Mouse (Mus musculus): ENCODE measurements at regions not wholly inside any gene's neighbourhood (a gene's known extent, or its start where the extent isn't known, plus 50 kb on each side); places are given as distances from the start of the nearest gene placed in this dataset.

DNA sequence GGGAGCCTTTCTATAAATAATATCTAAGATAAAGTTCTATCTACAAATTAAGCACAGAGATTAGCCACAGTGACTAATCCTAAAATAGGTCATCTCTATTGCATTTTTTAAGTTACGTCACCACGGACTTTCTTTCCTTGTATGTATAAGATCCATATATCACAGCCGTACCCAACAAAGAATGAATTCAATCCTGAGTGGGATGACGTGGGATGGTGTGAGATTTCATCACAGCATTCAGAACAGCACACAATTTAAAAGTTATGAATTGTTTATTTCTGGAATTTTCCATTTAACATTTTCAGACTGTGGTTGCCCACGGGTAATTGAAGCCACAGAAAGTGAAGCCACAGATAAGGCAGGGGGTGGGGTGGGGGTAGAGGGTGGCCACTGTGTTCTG is 129.0 kb upstream of the Dynlrb2 start:
- DNase-seq = no peak

DNA sequence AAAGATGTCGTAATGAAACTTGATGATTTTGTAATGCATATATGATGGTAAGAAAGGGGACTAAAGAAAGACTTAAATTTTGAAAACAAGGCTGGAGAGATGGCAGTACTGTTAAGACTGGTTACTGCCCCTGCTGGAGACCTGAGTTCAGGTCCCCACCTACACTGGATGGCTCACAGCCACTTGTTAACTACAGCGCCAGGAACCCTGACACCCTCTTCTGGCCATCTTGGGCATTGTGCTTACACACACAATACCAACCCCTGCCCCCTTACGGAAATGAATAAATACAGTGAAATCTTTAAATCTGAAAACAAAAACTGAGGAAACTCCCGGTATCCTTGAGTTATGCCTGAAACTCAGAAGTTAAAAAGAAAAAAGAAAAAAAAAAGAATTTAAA is 131.7 kb upstream of the Dynlrb2 start:
- peak; percentile 28 for DNase-seq

DNA sequence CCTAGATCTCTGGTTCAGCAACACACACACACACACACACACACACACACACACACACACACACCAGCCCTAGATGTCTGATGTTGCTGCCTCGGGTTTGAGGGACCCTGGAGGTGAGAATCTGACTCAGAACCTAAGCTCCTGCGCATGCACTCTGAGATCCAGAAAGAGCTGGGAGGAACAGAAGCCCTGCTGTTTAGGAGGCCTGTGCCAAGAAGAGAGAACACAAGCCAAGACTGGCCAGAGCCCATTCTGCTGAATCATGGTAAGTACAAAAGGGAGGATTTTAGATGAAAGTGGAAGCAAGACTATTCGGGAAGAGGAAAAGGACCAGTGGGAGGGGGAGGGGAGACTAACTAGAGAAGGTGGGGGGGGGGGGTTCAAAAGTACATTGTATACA is 132.2 kb upstream of the Dynlrb2 start:
- peak; percentile 88 for DNase-seq

DNA sequence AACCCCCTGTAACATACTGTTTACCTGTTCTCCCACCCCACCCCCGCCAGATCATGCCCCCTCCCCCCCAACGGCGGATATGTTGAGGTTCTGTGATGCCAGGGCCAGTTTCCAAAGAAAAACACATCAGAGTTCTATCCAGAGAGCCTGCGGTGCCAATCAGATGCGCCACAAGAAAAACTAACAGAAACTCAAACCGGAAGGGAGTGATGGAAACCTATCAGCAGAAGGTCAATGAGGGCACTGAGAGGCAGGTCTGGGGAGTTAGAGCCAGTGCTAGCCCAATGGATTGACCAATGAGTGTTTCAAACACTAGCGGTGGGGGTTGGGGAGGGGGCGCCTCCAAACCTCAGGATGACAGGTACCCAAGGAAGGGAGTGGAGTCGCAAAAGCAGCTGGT is 132.7 kb upstream of the Dynlrb2 start:
- peak; percentile 34 for DNase-seq

DNA sequence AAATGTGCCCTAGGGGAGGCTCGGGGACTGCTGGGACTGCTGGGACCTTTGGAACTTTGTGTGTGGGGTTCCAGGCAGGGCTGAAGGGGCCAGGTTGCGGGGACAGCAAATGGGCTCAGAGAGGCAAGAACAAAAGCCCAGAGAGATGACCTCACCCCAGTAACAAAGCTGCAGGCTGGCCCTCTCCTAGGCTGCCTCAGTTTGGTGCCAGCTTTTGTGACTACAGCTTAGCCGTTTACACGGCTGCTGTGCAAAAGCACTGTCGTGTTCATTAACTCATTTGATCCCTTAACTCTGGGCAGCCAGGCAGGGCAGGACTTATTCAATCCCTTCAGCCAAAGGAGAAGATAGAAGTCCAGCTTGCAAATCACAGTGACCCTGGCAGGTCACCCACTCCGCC is 137.3 kb upstream of the Dynlrb2 start:
- DNase-seq = no peak

DNA sequence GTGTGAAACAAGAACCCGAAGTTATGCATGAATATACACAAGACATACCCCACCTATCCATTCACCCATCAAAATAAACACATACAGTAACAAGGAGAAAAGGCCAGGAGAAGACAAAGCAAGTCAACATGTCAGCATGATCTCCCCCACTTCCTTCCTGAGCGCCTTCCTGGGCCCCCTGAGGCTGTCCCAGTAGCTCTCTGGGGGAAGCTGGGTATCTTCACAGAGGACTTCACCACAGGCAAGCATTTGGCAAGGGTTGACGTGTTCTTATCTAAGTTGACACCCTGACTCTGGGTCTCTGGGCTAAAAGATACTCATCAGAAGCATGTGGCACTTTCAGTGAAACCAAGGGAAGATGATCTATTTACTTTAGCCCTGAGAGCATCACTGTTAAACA is 138.1 kb upstream of the Dynlrb2 start:
- no peak for DNase-seq

DNA sequence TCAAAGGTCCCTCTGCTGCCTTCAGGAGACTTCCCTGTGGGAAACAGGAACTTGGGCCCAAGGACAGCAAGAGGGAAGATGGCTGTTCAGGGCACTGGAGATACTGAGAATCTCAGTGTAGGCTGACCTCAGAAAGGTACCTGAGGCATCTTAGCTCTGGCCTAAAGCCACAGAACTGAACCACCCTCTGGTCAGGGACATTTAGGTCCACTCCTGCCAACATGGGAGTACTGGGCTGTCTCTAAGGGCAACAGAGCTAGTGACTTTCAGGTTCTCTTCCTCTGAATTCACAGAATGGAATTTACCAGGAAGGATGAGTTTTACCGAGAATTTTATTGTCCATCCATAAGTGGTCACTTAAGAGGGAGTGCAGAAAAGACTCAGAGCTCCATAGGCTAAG is 140.0 kb upstream of the Dynlrb2 start:
- DNase-seq = no peak

DNA sequence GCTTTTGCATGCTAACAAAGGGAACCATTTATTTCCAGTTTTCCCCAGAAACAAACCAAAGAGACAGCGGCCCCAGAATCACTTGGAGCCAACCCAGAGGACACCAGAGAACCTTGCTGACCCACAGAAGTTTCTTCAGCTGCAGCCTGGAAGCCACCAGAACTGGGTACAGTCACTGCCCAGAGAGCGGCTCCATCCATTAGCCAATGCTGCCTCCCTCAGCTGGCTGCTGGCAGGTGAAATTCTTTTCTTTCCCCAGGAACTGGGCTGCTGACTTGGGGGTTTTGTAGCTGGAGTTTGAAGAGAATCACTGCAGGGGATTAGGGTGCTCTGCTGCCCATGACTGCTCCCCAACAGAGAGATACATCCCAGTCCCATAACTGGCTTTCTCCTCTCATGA is 140.6 kb upstream of the Dynlrb2 start:
- DNase-seq = peak; percentile 29

DNA sequence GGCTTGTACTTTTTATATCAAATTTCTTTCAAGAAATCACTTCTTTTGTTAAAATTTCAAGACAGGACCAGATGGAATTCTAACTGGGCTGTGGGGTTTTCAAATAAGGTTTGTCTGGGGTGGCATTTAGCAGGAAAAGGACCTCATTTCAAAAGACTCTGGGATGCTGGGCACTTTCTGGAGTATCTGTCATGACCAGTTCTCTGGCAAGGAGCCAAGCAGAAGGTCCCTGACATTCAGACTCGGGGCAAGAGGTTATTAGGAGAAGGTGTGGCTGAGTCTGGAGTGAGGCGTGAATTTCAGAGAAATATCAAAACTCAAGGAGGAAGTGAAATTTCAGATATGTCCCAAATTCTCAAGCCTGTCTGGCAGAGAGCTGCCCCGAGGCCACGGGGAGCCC is 142.4 kb upstream of the Dynlrb2 start:
- DNase-seq = no peak

DNA sequence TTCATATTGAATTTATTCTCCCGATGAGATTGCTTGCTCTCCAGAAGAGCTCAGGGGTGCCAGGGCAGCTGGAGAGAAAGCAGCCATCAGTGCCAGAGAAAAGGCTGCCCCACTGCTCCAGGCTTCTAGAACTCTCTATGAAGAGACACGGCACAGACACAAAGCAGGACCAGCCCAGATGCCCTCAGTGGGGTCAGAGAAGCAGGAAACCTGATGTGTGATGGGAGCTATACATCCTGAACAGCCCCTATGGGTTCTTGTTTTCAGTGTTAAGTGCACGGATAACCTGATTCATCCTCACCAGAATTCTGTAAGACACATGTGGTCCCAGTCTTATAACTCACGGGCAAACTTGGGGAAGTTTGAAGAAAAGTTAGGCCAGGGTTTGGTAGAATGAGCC is 145.0 kb upstream of the Dynlrb2 start:
- no peak for DNase-seq

DNA sequence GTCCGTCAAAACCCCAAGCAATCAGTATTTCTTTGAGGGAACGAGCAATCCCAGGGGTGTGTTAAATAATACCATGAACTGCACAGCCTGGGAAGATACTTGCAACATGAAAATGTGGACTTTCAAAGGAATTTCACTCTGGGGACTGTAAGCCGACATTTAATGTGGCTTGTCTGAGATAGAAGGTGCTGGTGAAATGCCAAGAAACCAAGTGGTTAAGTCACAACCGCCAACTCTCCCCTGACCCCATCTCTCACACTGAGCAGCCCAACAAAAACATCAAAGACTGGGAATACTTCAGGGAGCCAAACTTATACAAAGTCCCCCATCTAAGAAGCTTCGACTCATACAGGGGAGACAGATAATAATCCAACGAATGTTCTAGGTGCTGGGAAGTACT is 150.0 kb upstream of the Dynlrb2 start:
- no peak for DNase-seq

DNA sequence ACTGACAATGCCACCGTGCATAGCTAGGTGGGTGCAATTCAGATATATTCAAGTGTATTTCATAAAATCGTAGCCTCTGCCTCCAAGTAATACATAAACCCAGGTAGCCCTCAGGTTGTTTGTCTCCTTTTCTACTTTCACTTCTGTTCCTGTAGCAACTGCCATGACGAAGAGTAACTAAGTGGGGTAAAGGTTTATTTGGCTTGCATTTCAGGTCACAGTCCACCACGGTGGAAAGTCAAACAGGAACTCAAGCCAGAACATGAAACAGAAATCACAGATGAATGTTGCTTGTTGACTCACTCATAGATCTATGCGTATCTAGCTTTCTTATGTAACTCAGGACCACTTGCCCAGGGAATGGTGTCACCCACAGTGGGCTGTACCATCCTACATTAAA is 150.9 kb upstream of the Dynlrb2 start:
- DNase-seq = no peak

DNA sequence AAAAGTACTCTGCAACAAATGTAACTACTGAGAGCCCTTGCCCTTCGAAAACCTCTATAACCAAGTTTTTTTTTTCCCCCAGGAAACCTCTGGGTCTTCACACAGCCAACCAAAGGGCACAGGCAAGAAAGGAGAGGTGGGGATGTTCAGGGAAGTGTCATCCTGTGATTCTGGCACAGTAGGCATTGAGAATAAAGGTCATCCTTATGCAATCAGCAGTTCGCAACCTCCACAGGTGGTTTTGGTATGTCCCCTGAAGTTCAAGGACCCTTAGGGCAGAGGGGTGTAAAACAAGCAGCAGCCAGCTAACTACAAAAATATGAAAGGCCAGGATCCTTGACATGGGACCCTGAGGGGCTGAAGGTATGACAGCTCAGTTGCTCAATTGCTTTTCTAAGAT is 152.1 kb upstream of the Dynlrb2 start:
- no peak for DNase-seq

DNA sequence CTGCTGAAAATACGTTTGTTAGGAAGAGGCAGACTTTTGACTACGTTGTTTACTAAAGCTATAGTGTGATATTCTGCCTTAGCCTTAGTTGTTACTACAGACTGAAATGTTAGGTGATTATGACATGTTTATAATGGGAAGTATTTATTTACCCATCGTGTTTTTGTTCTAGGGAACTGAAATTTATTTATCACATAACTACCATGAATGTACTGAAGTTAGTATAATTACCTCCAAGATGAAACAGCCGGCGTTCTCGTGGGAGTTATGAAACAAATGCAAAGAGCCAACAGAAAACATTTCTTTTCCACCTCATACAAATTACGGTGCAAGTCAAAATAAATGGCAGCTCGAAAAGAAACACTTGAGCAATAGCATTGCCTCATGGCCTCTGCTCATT is 155.8 kb upstream of the Dynlrb2 start:
- DNase-seq = no peak

DNA sequence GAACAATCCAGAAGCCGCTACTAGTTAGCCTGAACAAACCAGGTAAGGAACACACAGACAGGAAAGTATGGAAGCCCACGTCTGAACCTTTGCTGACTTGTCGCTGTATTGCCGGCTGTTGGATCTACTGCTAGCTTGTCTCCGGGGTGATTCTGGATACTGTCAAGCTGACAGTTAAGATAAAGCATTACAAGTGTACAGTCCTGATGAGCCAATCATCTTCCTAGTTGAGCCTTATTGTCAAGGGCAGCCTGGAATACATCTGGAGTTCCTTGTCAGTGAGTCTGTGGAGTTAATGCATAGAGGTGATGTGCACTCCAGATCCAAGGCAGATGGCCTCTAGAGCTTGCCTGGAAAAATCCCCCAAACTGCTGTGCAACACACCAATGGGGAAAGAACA is 157.8 kb upstream of the Dynlrb2 start:
- no peak for DNase-seq

DNA sequence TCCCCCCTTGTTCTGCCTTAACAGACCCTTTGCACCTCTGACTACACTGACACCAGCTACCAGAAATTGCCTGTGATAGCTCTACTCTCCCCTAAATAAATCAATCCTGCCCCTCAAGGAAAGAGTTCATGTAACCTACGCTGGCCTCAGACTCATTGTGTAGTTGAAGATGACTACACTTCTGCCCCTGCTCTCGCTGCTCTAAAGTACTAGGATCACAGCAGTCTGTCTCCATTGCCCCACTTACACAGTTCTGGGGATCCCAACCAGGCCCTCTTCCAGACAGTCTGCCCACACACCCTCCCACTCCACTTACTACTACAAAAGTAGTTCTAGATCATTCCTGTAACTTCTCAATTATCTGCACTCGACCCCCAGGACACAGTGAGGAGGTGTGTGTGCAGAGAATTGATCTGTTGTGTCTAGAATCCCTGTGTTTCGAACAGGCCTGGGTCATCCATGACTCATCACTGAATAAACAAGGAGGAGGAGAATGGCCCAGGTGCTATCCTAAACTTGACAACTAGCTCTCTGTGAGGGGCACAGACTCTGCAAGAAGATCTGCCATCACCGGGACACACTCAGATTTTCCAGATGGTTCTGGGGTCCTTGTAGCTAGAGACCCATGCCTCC is 160.1 kb upstream of the Dynlrb2 start:
- no peak for DNase-seq

DNA sequence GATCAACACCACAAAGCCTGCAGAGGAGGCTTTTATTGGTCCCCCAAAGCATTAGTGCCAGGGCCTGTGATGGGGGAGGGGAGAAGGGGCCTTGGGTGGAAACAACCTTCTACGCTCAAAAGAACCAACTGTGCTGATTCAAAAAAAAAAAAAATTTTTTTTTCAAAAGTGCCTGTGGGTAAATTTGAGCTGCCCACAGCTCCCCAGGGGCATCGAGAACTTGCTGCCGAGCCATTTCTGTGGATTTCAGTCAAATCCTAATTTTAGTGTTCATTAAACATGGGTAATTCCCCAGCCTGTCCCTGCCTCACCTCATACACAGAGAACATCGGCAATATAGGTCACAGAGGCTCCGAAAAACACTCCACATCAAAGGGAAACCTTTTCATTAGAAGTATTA is 161.2 kb upstream of the Dynlrb2 start:
- no peak for DNase-seq

DNA sequence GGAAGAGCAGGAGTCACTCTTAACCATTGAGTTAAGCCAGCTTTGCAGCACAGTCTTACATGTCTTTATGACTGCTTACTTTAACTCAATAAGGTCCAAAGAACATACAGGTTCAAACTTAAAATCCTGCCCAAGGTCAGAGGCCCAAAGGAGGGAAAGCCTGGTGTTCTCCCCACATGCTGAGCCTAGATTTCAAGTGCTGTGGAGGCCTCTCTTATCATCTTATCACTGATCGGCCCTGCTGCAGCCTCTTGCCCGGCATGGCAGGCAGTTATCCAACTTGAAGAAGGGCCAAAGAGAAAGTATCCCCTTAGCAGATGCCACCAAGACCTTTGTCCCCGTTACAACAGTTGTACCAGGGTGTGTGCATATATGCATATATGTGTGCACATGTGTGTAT is 170.0 kb upstream of the Dynlrb2 start:
- DNase-seq = no peak

DNA sequence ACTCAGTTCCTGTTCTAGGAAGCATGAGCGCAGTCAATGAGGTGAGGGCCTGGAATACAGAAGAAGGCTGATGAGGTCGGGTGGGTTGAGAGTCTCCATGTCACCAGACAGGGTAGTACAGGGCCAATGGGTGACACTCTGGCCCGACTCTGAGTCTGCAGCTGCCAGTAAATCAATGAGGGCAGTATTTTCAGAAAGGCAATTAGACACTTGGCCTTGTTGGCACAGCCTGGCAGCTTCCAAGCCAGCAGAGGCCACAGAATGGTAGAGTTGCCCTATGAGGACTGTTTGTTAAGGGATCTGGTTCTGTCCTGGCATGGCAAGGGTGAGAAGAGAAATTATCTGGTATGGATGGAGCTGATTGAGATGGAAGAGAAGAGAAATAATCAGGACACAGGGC is 170.7 kb upstream of the Dynlrb2 start:
- DNase-seq = no peak

DNA sequence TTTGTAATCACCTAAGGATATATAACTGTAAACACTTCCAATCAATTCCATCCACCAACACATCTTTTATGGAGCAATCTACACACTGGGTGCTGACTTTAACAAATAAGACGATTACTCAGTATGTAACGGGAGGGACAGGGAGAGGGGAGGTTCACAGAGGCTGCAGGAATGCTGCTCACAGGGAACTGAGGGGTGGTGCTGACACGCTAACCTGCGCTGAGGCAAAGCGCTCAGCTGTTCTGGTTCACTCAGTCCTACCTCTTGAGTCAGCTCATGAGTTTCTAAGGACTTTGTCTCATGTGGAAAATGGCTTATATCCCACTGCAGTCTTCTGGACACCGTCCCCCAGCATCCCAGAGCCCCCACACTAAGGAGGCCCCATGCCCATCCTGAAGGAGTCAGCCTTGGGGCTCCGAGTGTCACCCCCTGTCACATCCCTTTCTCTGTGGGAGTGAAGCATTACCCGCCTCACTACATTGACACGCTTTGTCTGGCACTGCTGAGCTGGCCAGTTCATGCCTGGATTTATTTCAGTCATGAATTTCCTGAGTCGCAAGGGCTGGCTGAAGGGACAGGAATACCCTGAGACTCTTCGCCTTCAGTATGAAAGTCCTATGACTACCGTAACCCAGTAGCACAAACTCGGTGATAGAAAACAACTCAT is 184.6 kb upstream of the Dynlrb2 start:
- no peak for DNase-seq

DNA sequence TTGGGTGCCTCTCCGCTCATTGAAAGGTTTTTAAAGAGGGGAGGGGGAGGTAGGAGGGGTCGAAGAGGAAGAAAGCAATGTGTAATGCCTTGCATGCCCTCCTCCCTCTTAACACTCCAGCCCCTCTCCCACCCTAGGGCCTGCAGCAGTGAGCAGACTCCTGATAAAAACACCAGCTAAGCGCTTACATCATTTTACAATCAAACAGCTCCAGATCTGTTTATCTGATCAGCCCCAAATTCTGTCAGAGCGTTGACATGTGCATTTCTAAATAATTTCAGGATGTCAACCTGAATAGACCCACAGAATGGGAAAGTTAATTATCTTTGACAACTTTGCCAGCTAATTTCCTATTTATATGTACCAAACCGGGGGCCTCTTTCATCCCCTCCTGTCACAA is 189.4 kb upstream of the Dynlrb2 start:
- no peak for DNase-seq

DNA sequence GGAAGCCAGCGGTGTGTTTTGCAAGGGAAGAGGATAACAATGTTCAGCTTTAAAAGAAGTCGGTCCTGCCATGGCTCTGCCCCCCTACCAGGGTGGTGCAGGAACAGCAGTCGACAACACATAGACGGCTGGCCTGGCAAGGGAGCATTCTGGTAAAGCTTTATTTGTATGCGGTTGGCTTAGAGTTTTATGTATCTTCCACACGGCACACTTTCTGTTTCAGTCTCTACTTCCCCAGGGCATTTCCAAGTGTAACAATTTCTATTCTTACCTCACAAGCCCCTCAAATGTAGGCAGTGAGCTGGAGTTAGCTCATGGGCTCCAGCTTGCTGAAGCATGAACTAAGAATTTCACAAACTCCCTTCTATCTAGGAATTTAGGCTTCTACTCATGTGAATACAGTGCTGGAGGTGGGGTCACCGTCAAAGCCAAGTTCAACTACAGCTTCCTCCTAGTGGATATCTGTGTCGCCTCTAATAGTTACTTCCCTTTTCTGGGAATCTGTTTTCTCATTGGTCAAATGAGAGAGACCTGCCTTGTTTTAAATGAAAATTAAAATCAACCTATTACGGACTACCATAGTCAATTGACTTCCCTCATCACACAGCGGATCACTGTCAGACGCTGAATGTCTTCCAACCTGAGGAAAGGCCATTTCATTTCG is 190.2 kb upstream of the Dynlrb2 start:
- no peak for DNase-seq

DNA sequence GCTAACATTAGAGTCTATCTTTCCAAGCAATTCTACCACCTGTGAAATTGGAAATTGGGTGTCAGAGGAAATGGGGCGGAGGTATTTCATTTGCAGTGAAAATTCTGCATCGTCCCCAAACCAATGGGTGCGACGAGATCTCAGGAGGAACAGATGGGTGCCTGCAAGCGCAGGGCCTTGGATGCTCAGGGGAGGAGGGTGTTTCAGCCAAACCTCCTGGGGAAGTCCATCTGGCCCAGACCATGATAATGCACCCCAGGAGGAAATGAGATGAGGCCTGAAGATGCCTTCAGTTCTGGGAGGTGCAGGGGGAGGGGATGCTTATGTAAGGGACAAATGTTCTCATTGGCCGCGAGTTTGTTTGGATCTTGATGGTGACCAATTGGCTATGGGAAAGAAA is 205.9 kb upstream of the Dynlrb2 start:
- DNase-seq = peak; percentile 96

DNA sequence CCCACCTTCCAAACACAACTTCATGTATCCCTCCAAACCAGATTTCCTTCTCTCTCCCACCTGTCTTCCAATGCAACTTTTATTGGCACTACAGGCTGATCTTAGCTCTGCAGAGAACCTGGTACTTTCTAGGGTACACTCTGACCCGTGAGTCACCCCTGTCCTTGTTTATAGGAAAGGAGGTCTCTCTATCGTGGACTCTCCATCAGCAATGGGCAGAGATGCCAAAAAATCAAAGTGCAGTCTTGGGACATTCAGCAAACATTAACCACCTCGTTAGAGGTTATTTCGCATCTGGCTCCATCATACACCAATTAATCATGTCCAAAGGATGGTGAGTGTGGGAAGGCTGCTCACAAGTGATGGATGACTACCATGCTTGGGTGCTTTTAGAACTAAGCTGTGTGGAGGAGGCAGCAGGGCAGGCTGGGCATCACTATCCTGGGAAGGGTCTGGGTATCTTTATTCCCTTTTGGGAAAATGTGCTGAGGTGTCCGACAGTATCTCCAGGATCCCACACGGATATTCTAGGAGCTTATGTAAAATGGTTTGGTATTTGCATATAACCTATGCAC is 214.0 kb upstream of the Dynlrb2 start:
- no peak for DNase-seq
